Comparison of ENCODE assay signal across 12 mouse cellular contexts in genomic region chr13:99502911-99503310, GRCm38 (mm10). TPM values are rescaled to one million over a fixed set of nuclear protein-coding genes. Genes with fewer than 3 reads are reported as not detected.
DNase-seq lines count a peak whose midpoint lies in the region; ATAC-seq and TF ChIP-seq lines count a peak whose summit lies in the region.
"Had no signal": no experiment of that assay in that cellular context is flagged by ENCODE, and none has a peak within 500 bp of the region (broad histone marks: within the 10 kb centered on the region; RNA-seq: fewer than 3 reads in every experiment).

No protein-coding gene starts in this region.

- intact Hi-C loops in left cerebral cortex, adult 2 months (cut with DNase I), result no loop called here
- intact Hi-C loops in left cerebral cortex, postnatal 36 days (cut with DNase I), result loop anchor here (5.0 kb wide), 1 partner anchor 61 kb away; no protein-coding TSS in a partner anchor

- peak overlapping the region; percentile 55 for H3K27ac ChIP-seq in left cerebral cortex, adult 2 months

- no peak for TF ChIP-seq CTCF in left cerebral cortex, adult 2 months (IDR thresholded peaks at IDR 0.05)
- TF ChIP-seq CTCF in lung, adult 2 months (IDR thresholded peaks at IDR 0.05; ENCODE audit: insufficient read depth, low read length), result no peak

- H3K4me1 ChIP-seq in megakaryocyte, embryonic 14.5 days, result peaks cover 22% of the 10 kb centered on the region
- no peaks in the 10 kb centered on the region for H3K4me1 ChIP-seq in lung, adult 2 months (ENCODE audit: control insufficient read depth, insufficient read depth, low read length)

- H3K27me3 ChIP-seq in megakaryocyte, embryonic 14.5 days (replicated peaks), result peaks cover 59% of the 10 kb centered on the region
- H3K27me3 ChIP-seq: limb, embryonic 13.5 days had no signal

- H3K9me3 ChIP-seq in megakaryocyte, embryonic 14.5 days, result peaks cover 8% of the 10 kb centered on the region; the same call in 1 of the 2 replicates
- H3K9me3 ChIP-seq: limb, embryonic 13.5 days had no signal

- TF ChIP-seq POLR2A in lung, adult 2 months (IDR thresholded peaks at IDR 0.05; ENCODE audit: borderline replicate concordance, extremely low read depth, low read depth, low read length), result no peak

- peak; percentile 93 for ATAC-seq in granulocyte monocyte progenitor cell, adult 5-6 weeks (replicated peaks; ENCODE audit: poor library complexity, severe bottlenecking)
- peak; percentile 65 for ATAC-seq in neutrophil, adult 5-6 weeks (ENCODE audit: extremely low read depth, insufficient number of reproducible peaks, low FRiP score, poor library complexity, severe bottlenecking)

- no peak for DNase-seq in left cerebral cortex, adult 2 months (ENCODE audit: extremely low spot score in 1 of 2, low spot score in 2 of 2)
- no peak for DNase-seq in left cerebral cortex, postnatal 36 days (ENCODE audit: low spot score in 2 of 2)
- no peak for DNase-seq in frontal cortex, postnatal 25 days (ENCODE audit: low spot score in 2 of 2)
- no peak for DNase-seq in heart, adult 9 months (ENCODE audit: low spot score in 2 of 2)
- no peak for DNase-seq in lung, adult 2 months
- DNase-seq: adrenal gland, postnatal 36 days; gastrocnemius, postnatal 10 days; heart, postnatal 10 days had no signal

- H3K36me3 ChIP-seq in megakaryocyte, embryonic 14.5 days (replicated peaks; ENCODE audit: low read length), result no peaks in the 10 kb centered on the region

- peak overlapping the region; percentile 8; the same call in 1 of the 2 replicates for H3K4me3 ChIP-seq in left cerebral cortex, adult 2 months
- peak overlapping the region; percentile 53 for H3K4me3 ChIP-seq in megakaryocyte, embryonic 14.5 days (replicated peaks)
- H3K4me3 ChIP-seq in lung, adult 2 months (replicated peaks; ENCODE audit: extremely low read depth, low read depth, low read length), result no peak overlapping the region
- H3K4me3 ChIP-seq: limb, embryonic 13.5 days had no signal

- WGBS in lung, adult 2 months, result 65% methylated on average over 7 of the region's 7 CpGs

RNA-seq across cellular contexts. Expression of gene Map1b, which starts 13.4 kb away (rescaled TPM):
- total RNA-seq in left cerebral cortex, adult 2 months (2021), result 100 to 1,000 TPM; 630 to 695 TPM
- total RNA-seq in left cerebral cortex, postnatal 36 days (2021), result 100 to 1,000 TPM; 586 to 655 TPM
- not detected in 2 replicates for total RNA-seq in granulocyte monocyte progenitor cell, adult 5-6 weeks (2014; fragmentation: Nextera tagmentation)
- 0.15 TPM in 1 of 2 replicates, not detected in the other for total RNA-seq in granulocyte monocyte progenitor cell, adult 5-6 weeks (2017)
- polyA plus RNA-seq in megakaryocyte, embryonic 14.5 days (2012; ENCODE audit: insufficient read depth, low replicate concordance), result 0.68 TPM in 1 of 2 replicates, not detected in the other
- total RNA-seq in neutrophil, adult 5-6 weeks (2017), result 0.12 and 0.35 TPM in 2 replicates
- 2.3 and 4.1 TPM in 2 replicates for polyA plus RNA-seq in lung, adult 2 months (2012; rRNA removed)

Comparison
In these comparisons a context has a peak if more than half of its experiments do, and no peak if none do; other contexts are left out.
1. RNA of gene Map1b, which starts 13.4 kb away (total RNA-seq): 630 to 695 TPM in left cerebral cortex, adult 2 months and 586 to 655 TPM in left cerebral cortex, postnatal 36 days; 0.12 to 0.35 TPM in neutrophil, adult 5-6 weeks and 0.15 TPM in granulocyte monocyte progenitor cell, adult 5-6 weeks; every median in the first group is over 100 times any median in the second.